Mouse (Mus musculus) embryonic fibroblast, embryonic 13.5 days (primary cell): Measurements from ENCODE around the gene Klk1b8.

Experiments
- CTCF ChIP-seq: IDR thresholded peaks from 2 replicates; pipeline ENCODE4 v1.5.1; 2011; ENCODE audit warnings: mild to moderate bottlenecking, control low read depth, low read length, moderate library complexity, borderline replicate concordance; ENCODE audit not compliant: insufficient read depth
- POLR2A ChIP-seq: IDR thresholded peaks from 2 replicates; pipeline ENCODE4 v1.6.1; 2011; ENCODE audit warnings: low read depth, mild to moderate bottlenecking, control low read depth, low read length, moderate library complexity

DNA sequence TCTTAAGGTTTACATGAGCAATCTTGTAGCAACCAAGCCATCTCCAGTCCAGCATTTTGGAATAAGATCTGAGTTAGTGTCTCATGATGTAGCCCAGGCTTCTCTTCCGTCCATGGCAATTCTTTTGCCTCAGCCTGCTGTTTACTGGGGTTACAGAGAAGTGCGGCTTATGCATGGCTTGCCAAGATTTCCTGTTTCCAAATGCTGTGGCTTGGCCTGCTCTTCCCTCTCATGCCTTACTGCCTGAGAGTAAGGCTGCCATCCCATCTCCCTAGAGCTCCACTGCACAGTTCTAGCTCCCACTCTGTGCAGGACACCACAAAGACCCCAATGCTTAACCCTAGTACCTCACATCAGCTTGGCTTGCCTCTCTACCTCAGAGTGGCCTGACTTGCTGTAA is 17.1 kb downstream of the Klk1b8 start:
- TF ChIP-seq POLR2A (no peak), CTCF (no peak)
